Mouse (Mus musculus) forebrain, embryonic 10.5 days (tissue): ENCODE measurements around the gene Dnajc11. TPM values are rescaled to one million over a fixed set of nuclear protein-coding genes. Genes with fewer than 3 reads are reported as not detected.

Experiments
- DNase-seq: peaks from one replicate; pipeline ENCODE4 v3.0.0-alpha.2; 2017; ENCODE audit warnings: low spot score; ENCODE audit errors: extremely low spot score
- H3K27ac ChIP-seq: fragments of 300-500 bp; sonication (generic); 2 replicates; pipeline ENCODE4 v1.5.1; 2016; ENCODE audit warnings: mild to moderate bottlenecking
- H3K27me3 ChIP-seq: fragments of 300-500 bp; sonication (generic); 2 replicates; pipeline ENCODE4 v1.6.1; 2016; ENCODE audit warnings: mild to moderate bottlenecking; ENCODE audit not compliant: poor library complexity, severe bottlenecking
- H3K36me3 ChIP-seq: fragments of 300-500 bp; sonication (generic); replicated peaks from 2 replicates; pipeline ENCODE4 v1.6.1; 2016; ENCODE audit warnings: mild to moderate bottlenecking, moderate library complexity
- H3K4me1 ChIP-seq: fragments of 300-500 bp; sonication (generic); 2 replicates; pipeline ENCODE4 v1.6.1; 2016
- H3K4me3 ChIP-seq: fragments of 300-500 bp; sonication (generic); 2 replicates; pipeline ENCODE4 v1.5.1; 2016; ENCODE audit warnings: mild to moderate bottlenecking, moderate library complexity
- H3K9me3 ChIP-seq: fragments of 300-500 bp; sonication (generic); 2 replicates; pipeline ENCODE4 v1.6.1; 2016; ENCODE audit warnings: mild to moderate bottlenecking, moderate library complexity
- WGBS: fragments of 180-500 bp; shearing (Covaris S2); methylation state at CpG from one replicate; pipeline ENCODE4 v1.1.7; 2016; 5-methylcytosine and 5-hydroxymethylcytosine counted together
- polyA plus RNA-seq: library from polyadenylated mRNA; unstranded; fragments of >200 nt; fragmentation: Nextera tagmentation; extraction: Ambion mirVana; gene quantifications from 2 replicates; pipeline ENCODE4 v1.2.1, GENCODE M21; 2016

Dnajc11 gene
- polyA plus RNA-seq, 1 experiment from 2014 or later: 113 TPM

GRCm38 (mm10) chr4:151977748-151978147 lies 44.3 kb downstream of the Dnajc11 start:
- Histone ChIP-seq H3K4me3 (no peak overlapping the region), H3K36me3 (peaks cover 98% of the 10 kb centered on the region), H3K27ac (no peak overlapping the region), H3K4me1 (peaks cover under 1% of the 10 kb centered on the region), H3K27me3 (no peaks in the 10 kb centered on the region), H3K9me3 (no peaks in the 10 kb centered on the region)
- 52% methylated on average over 10 of the region's 10 CpGs for WGBS
- DNase-seq: peak; percentile 79

- H3K9me3 ChIP-seq: no peaks in the 10 kb centered on the region
- 80% methylated on average over 8 of the region's 8 CpGs for WGBS
- H3K27me3 ChIP-seq: no peaks in the 10 kb centered on the region
- no peak overlapping the region for H3K4me3 ChIP-seq
- DNase-seq: no peak
- peaks cover 98% of the 10 kb centered on the region for H3K36me3 ChIP-seq
- H3K27ac ChIP-seq: no peak overlapping the region
- peaks cover 17% of the 10 kb centered on the region for H3K4me1 ChIP-seq
Observed at GRCm38 (mm10) chr4:151980699-151981098, 47.2 kb downstream of the Dnajc11 start.

- H3K27ac ChIP-seq: no peak overlapping the region
- no peak overlapping the region for H3K4me3 ChIP-seq
- 16% methylated on average over 5 of the region's 5 CpGs for WGBS
- peaks cover 95% of the 10 kb centered on the region for H3K36me3 ChIP-seq
- H3K9me3 ChIP-seq: no peaks in the 10 kb centered on the region
- no peaks in the 10 kb centered on the region for H3K27me3 ChIP-seq
- peak; percentile 78 for DNase-seq
- peaks cover 24% of the 10 kb centered on the region for H3K4me1 ChIP-seq
Observed at GRCm38 (mm10) chr4:151981363-151981762, 47.9 kb downstream of the Dnajc11 start.

GRCm38 (mm10) chr4:151983043-151983442 lies 49.6 kb downstream of the Dnajc11 start:
- peaks cover 78% of the 10 kb centered on the region for H3K36me3 ChIP-seq

GRCm38 (mm10) chr4:151983560-151983959 lies 50.1 kb downstream of the Dnajc11 start:
- 25% methylated on average over 9 of the region's 9 CpGs for WGBS
- peaks cover 75% of the 10 kb centered on the region for H3K36me3 ChIP-seq
- DNase-seq: no peak
- peaks cover 46% of the 10 kb centered on the region for H3K4me1 ChIP-seq
- no peak overlapping the region for H3K4me3 ChIP-seq
- H3K27ac ChIP-seq: peak overlapping the region; percentile 2; the same call in 1 of the 2 replicates
- H3K27me3 ChIP-seq: no peaks in the 10 kb centered on the region
- no peaks in the 10 kb centered on the region for H3K9me3 ChIP-seq

More at GRCm38 (mm10) chr4:151983043-151983442, 49.6 kb downstream of the Dnajc11 start:
- 65% methylated on average over 17 of the region's 17 CpGs for WGBS
- DNase-seq: no peak
- no peaks in the 10 kb centered on the region for H3K9me3 ChIP-seq
- peaks cover 41% of the 10 kb centered on the region for H3K4me1 ChIP-seq
- peak overlapping the region; percentile 2; the same call in 1 of the 2 replicates for H3K27ac ChIP-seq
- no peaks in the 10 kb centered on the region for H3K27me3 ChIP-seq
- H3K4me3 ChIP-seq: no peak overlapping the region

- no peaks in the 10 kb centered on the region for H3K9me3 ChIP-seq
- peaks cover 58% of the 10 kb centered on the region for H3K4me1 ChIP-seq
- H3K36me3 ChIP-seq: peaks cover 67% of the 10 kb centered on the region
- DNase-seq: no peak
- H3K4me3 ChIP-seq: no peak overlapping the region
- H3K27ac ChIP-seq: no peak overlapping the region
- H3K27me3 ChIP-seq: no peaks in the 10 kb centered on the region
- WGBS: 47% methylated on average over 10 of the region's 10 CpGs
Observed at GRCm38 (mm10) chr4:151985886-151986285, 52.4 kb downstream of the Dnajc11 start.

- no peak overlapping the region for H3K27ac ChIP-seq
- no peak for DNase-seq
- 79% methylated on average over 8 of the region's 8 CpGs for WGBS
- no peak overlapping the region for H3K4me3 ChIP-seq
- H3K36me3 ChIP-seq: peaks cover 67% of the 10 kb centered on the region
- no peaks in the 10 kb centered on the region for H3K9me3 ChIP-seq
- peaks cover 58% of the 10 kb centered on the region for H3K4me1 ChIP-seq
- no peaks in the 10 kb centered on the region for H3K27me3 ChIP-seq
Observed at GRCm38 (mm10) chr4:151986650-151987049, 53.2 kb downstream of the Dnajc11 start.

GRCm38 (mm10) chr4:151988014-151988341 lies 54.5 kb downstream of the Dnajc11 start:
- no peak for DNase-seq
- H3K36me3 ChIP-seq: peaks cover 67% of the 10 kb centered on the region
- H3K4me1 ChIP-seq: peaks cover 55% of the 10 kb centered on the region
- H3K4me3 ChIP-seq: peak overlapping the region; percentile 91
- 36% methylated on average over 10 of the region's 10 CpGs for WGBS
- H3K27me3 ChIP-seq: no peaks in the 10 kb centered on the region
- no peaks in the 10 kb centered on the region for H3K9me3 ChIP-seq
- peak overlapping the region; percentile 94 for H3K27ac ChIP-seq

- H3K36me3 ChIP-seq: peaks cover 66% of the 10 kb centered on the region
Observed at GRCm38 (mm10) chr4:151988342-151989109, 55.0 kb downstream of the Dnajc11 start, which contains the start of gene Thap3. Gene Thap3, minus strand, starts transcription at chr4:151988997.

GRCm38 (mm10) chr4:151989110-151989488 lies 55.6 kb downstream of the Dnajc11 start:
- WGBS: 30% methylated on average over 6 of the region's 6 CpGs
- peak overlapping the region; percentile 91 for H3K4me3 ChIP-seq
- H3K27me3 ChIP-seq: peaks cover 6% of the 10 kb centered on the region; the same call in 1 of the 2 replicates
- no peak for DNase-seq
- peaks cover 65% of the 10 kb centered on the region for H3K36me3 ChIP-seq
- H3K9me3 ChIP-seq: no peaks in the 10 kb centered on the region
- H3K4me1 ChIP-seq: peaks cover 55% of the 10 kb centered on the region
- peak overlapping the region; percentile 94 for H3K27ac ChIP-seq

More at GRCm38 (mm10) chr4:151988342-151989109, 55.0 kb downstream of the Dnajc11 start, which contains the start of gene Thap3:
- peak; percentile 76 for DNase-seq
- 1% methylated on average over 54 of the region's 54 CpGs for WGBS
- Histone ChIP-seq H3K4me1 (peaks cover 55% of the 10 kb centered on the region), H3K27ac (peak within 1 kb of the TSS; percentile 94), H3K27me3 (peaks cover under 1% of the 10 kb centered on the region; the same call in 1 of the 2 replicates), H3K4me3 (peak within 1 kb of the TSS; percentile 91), H3K9me3 (no peaks in the 10 kb centered on the region)

GRCm38 (mm10) chr4:151992091-151992490 lies 58.6 kb downstream of the Dnajc11 start:
- Histone ChIP-seq H3K4me3 (0 out of 2 replicates have a peak overlapping the region, but pooled peaks have one; percentile 6), H3K27me3 (peaks cover 6% of the 10 kb centered on the region; the same call in 1 of the 2 replicates), H3K27ac (no peak overlapping the region), H3K9me3 (no peaks in the 10 kb centered on the region), H3K36me3 (peaks cover 46% of the 10 kb centered on the region), H3K4me1 (peaks cover 58% of the 10 kb centered on the region)
- WGBS: 93% methylated on average over 9 of the region's 9 CpGs
- no peak for DNase-seq

- Histone ChIP-seq H3K4me1 (peaks cover 55% of the 10 kb centered on the region), H3K4me3 (peak overlapping the region; percentile 97; the same call in 1 of the 2 replicates), H3K27me3 (peaks cover 12% of the 10 kb centered on the region), H3K9me3 (no peaks in the 10 kb centered on the region), H3K36me3 (peaks cover 46% of the 10 kb centered on the region), H3K27ac (no peak overlapping the region)
- no peak for DNase-seq
- WGBS: 92% methylated on average over 6 of the region's 6 CpGs
Observed at GRCm38 (mm10) chr4:151993035-151993434, 59.5 kb downstream of the Dnajc11 start.
